Mouse (Mus musculus) splenic B cell, adult 2 months (primary cell): ENCODE measurements around the gene Cend1.

Experiments used
- DNase-seq: peaks from one replicate; pipeline ENCODE4 v3.0.0-alpha.2; 2011; ENCODE audit warnings: low read depth, low spot score
- H3K27me3 ChIP-seq: 2 replicates; pipeline ENCODE4 v1.6.1; 2012; ENCODE audit warnings: mild to moderate bottlenecking, low read length, moderate library complexity, mixed read lengths; ENCODE audit not compliant: control insufficient read depth, poor library complexity, insufficient read depth, severe bottlenecking
- H3K36me3 ChIP-seq: 2 replicates; pipeline ENCODE4 v1.6.1; 2012; ENCODE audit warnings: mild to moderate bottlenecking, low read length, moderate library complexity, mixed read lengths; ENCODE audit not compliant: control insufficient read depth, poor library complexity, insufficient read depth, severe bottlenecking

Cend1 gene

GRCm38 (mm10) chr7:141441460-141441859, 12.2 kb upstream of the Cend1 start:
- no peaks in the 10 kb centered on the region for H3K36me3 ChIP-seq
- DNase-seq = no peak

GRCm38 (mm10) chr7:141440613-141441012, 11.3 kb upstream of the Cend1 start:
- Histone ChIP-seq H3K27me3 (no peaks in the 10 kb centered on the region), H3K36me3 (no peaks in the 10 kb centered on the region)
- peak; percentile 72 for DNase-seq

More at GRCm38 (mm10) chr7:141441460-141441859, 12.2 kb upstream of the Cend1 start:
- no peaks in the 10 kb centered on the region for H3K27me3 ChIP-seq

GRCm38 (mm10) chr7:141439811-141440210, 10.5 kb upstream of the Cend1 start:
- Histone ChIP-seq H3K27me3 (no peaks in the 10 kb centered on the region), H3K36me3 (no peaks in the 10 kb centered on the region)
- DNase-seq = no peak

- Histone ChIP-seq H3K27me3 (no peaks in the 10 kb centered on the region), H3K36me3 (no peaks in the 10 kb centered on the region)
- DNase-seq = no peak
Measured at GRCm38 (mm10) chr7:141439140-141439679, 9.9 kb upstream of the Cend1 start.

- no peak for DNase-seq
- Histone ChIP-seq H3K36me3 (no peaks in the 10 kb centered on the region; the same call in 1 of the 2 replicates), H3K27me3 (no peaks in the 10 kb centered on the region)
Measured at GRCm38 (mm10) chr7:141438201-141438968, 9.1 kb upstream of the Cend1 start.

GRCm38 (mm10) chr7:141437178-141438120, 8.2 kb upstream of the Cend1 start, which contains the start of gene Slc25a22:
Gene Slc25a22 (minus strand): TSS chr7:141437892.
- Histone ChIP-seq H3K27me3 (no peaks in the 10 kb centered on the region), H3K36me3 (peaks cover 1% of the 10 kb centered on the region)
- peak; percentile 81 for DNase-seq

GRCm38 (mm10) chr7:141436523-141436892, 7.2 kb upstream of the Cend1 start:
- DNase-seq = no peak
- H3K27me3 ChIP-seq = no peaks in the 10 kb centered on the region
- peaks cover 5% of the 10 kb centered on the region for H3K36me3 ChIP-seq

- peaks cover 5% of the 10 kb centered on the region for H3K36me3 ChIP-seq
- no peak for DNase-seq
- no peaks in the 10 kb centered on the region for H3K27me3 ChIP-seq
Measured at GRCm38 (mm10) chr7:141435856-141436522, 6.7 kb upstream of the Cend1 start.

GRCm38 (mm10) chr7:141435129-141435855, 6.0 kb upstream of the Cend1 start:
- no peaks in the 10 kb centered on the region for H3K27me3 ChIP-seq
- peak; percentile 76 for DNase-seq

GRCm38 (mm10) chr7:141434464-141434863, 5.2 kb upstream of the Cend1 start:
- Histone ChIP-seq H3K27me3 (no peaks in the 10 kb centered on the region), H3K36me3 (peaks cover 5% of the 10 kb centered on the region)
- DNase-seq = peak; percentile 52

More at GRCm38 (mm10) chr7:141435129-141435855, 6.0 kb upstream of the Cend1 start:
- H3K36me3 ChIP-seq = peaks cover 5% of the 10 kb centered on the region

GRCm38 (mm10) chr7:141433517-141434400, 4.5 kb upstream of the Cend1 start:
- Histone ChIP-seq H3K36me3 (peaks cover 5% of the 10 kb centered on the region), H3K27me3 (no peaks in the 10 kb centered on the region)
- DNase-seq = no peak

GRCm38 (mm10) chr7:141432741-141433516, 3.6 kb upstream of the Cend1 start:
- DNase-seq = no peak
- peaks cover 5% of the 10 kb centered on the region for H3K36me3 ChIP-seq
- H3K27me3 ChIP-seq = no peaks in the 10 kb centered on the region
